In the genomic region with DNA sequence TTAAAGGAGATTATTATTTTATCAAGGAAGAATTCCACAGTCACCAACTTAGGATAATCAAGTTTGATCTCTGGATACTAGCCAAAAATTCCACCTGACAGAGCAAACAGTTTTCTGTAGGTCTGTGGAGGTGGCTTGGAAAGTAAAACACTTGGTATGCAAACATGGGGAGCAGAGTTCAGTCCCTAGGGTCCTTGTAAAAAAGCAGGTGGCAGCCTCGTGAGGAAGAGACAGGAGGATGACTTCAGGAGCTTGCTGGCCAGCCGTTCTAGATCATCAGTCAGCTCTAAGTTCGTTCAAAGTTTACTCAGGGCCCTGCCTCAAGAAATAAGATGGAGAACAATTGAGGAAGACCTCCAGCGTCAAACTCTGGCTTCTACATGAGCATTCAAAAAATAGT, we compare ENCODE assay signal across 19 mouse cellular contexts.
DNase-seq lines count a peak whose midpoint lies in the region; ATAC-seq and TF ChIP-seq lines count a peak whose summit lies in the region.
"Had no signal": no experiment of that assay in that cellular context is flagged by ENCODE, and none has a peak within 500 bp of the region (broad histone marks: within the 10 kb centered on the region; RNA-seq: fewer than 3 reads in every experiment).

No protein-coding gene starts in this region.

- no peaks in the 10 kb centered on the region for H3K36me3 ChIP-seq in CH12.LX (replicated peaks in 1 of 2; ENCODE audit: control insufficient read depth in 1 of 2, insufficient read depth in 1 of 2, low read length in 1 of 2)
- no peaks in the 10 kb centered on the region for H3K36me3 ChIP-seq in intestine, embryonic 16.5 days (ENCODE audit: control insufficient read depth, insufficient read depth, low read length)
- no peaks in the 10 kb centered on the region for H3K36me3 ChIP-seq in stomach, postnatal 0 days (ENCODE audit: control insufficient read depth, insufficient read depth, low read length)
- H3K36me3 ChIP-seq: forebrain, embryonic 15.5 days; hindbrain, embryonic 12.5 days; hindbrain, embryonic 15.5 days had no signal

- H3K79me2 ChIP-seq in CH12.LX (replicated peaks; ENCODE audit: control insufficient read depth, extremely low read depth, insufficient read depth, poor library complexity, severe bottlenecking) = no peaks in the 10 kb centered on the region

- TF ChIP-seq POLR2A in CH12.LX (IDR thresholded peaks at IDR 0.05; ENCODE audit: low read depth, low read length) = no peak

- in situ Hi-C loops in CH12.LX (cut with MboI; ENCODE audit: low pct_ligation_motif_present, low pct_unique_long_range_greater_than_20kb, low sequenced_read_pairs) = no loop called here

- H3K4me1 ChIP-seq in CH12.LX (ENCODE audit: control insufficient read depth in 1 of 2, insufficient read depth in 2 of 2) = peaks cover 0 to 13% of the 10 kb centered on the region in 2 experiments; a peak in 2 of 4 replicates
- 0 out of 2 replicates have a peak, but pooled peaks cover 2% of the 10 kb centered on the region for H3K4me1 ChIP-seq in intestine, embryonic 16.5 days (ENCODE audit: control insufficient read depth, insufficient read depth, low read length)
- H3K4me1 ChIP-seq in stomach, postnatal 0 days (replicated peaks; ENCODE audit: control insufficient read depth, insufficient read depth) = no peaks in the 10 kb centered on the region
- H3K4me1 ChIP-seq: hindbrain, embryonic 12.5 days; hindbrain, embryonic 15.5 days had no signal

- peak; percentile 16 for DNase-seq in heart, adult 11 months
- no peak for DNase-seq in heart, adult 8-10 months (ENCODE audit: low spot score)
- peak; percentile 81 for DNase-seq in CH12.LX (ENCODE audit: extremely low read depth)
- DNase-seq in stomach, postnatal 0 days (ENCODE audit: low spot score) = no peak
- no peak for DNase-seq in embryo, embryonic 11 days
- DNase-seq: adrenal gland, adult 2 months; adrenal gland, postnatal 14 days; B cell, adult 2 months; cerebellum, adult 11 months; cerebellum, adult 2 months; cerebellum, adult 9-11 months; cerebellum, postnatal 25 days; gastrocnemius, postnatal 25 days; heart, adult 2 months had no signal

- no peak for TF ChIP-seq CTCF in CH12.LX (conservative IDR thresholded peaks at IDR 0.05 in 1 of 2, IDR thresholded peaks at IDR 0.05 in 1 of 2; ENCODE audit: low read depth in 2 of 2, low read length in 2 of 2)
- TF ChIP-seq CTCF in stomach, postnatal 0 days (IDR thresholded peaks at IDR 0.05; ENCODE audit: low read depth) = no peak

- ATAC-seq in intestine, embryonic 16.5 days = peak; percentile 55; the same call in 1 of the 2 replicates
- ATAC-seq in stomach, postnatal 0 days (ENCODE audit: low FRiP score, low TSS enrichment) = no peak

- no peak overlapping the region; the same call in 1 of the 2 replicates for H3K4me2 ChIP-seq in CH12.LX (ENCODE audit: insufficient read depth, low read depth, poor library complexity, severe bottlenecking)
- no peak overlapping the region for H3K4me2 ChIP-seq in intestine, embryonic 16.5 days (ENCODE audit: low read depth, low read length)
- H3K4me2 ChIP-seq in stomach, postnatal 0 days (replicated peaks; ENCODE audit: low read depth) = no peak overlapping the region
- H3K4me2 ChIP-seq: forebrain, embryonic 15.5 days; heart, embryonic 11.5 days; hindbrain, embryonic 12.5 days; hindbrain, embryonic 15.5 days had no signal

- H3K27me3 ChIP-seq in CH12.LX (replicated peaks) = no peaks in the 10 kb centered on the region
- no peaks in the 10 kb centered on the region for H3K27me3 ChIP-seq in intestine, embryonic 16.5 days (replicated peaks; ENCODE audit: control insufficient read depth, insufficient read depth, low read length)
- no peaks in the 10 kb centered on the region for H3K27me3 ChIP-seq in stomach, postnatal 0 days (ENCODE audit: control insufficient read depth, insufficient read depth, low read length)
- H3K27me3 ChIP-seq: forebrain, embryonic 15.5 days; hindbrain, embryonic 12.5 days; hindbrain, embryonic 15.5 days had no signal

- no peaks in the 10 kb centered on the region for H3K9me3 ChIP-seq in CH12.LX (replicated peaks; ENCODE audit: low read length)
- no peaks in the 10 kb centered on the region for H3K9me3 ChIP-seq in intestine, embryonic 16.5 days (ENCODE audit: control insufficient read depth, low read length)
- no peaks in the 10 kb centered on the region for H3K9me3 ChIP-seq in stomach, postnatal 0 days (ENCODE audit: control insufficient read depth, low read length)
- H3K9me3 ChIP-seq: forebrain, embryonic 15.5 days; hindbrain, embryonic 12.5 days; hindbrain, embryonic 15.5 days had no signal

- TF ChIP-seq EP300 in CH12.LX (IDR thresholded peaks at IDR 0.05; ENCODE audit: low read length) = no peak; the same call in 1 of the 2 replicates
- no peak for TF ChIP-seq EP300 in stomach, postnatal 0 days (optimal IDR thresholded peaks at IDR 0.05)

- no peak overlapping the region for H3K4me3 ChIP-seq in CH12.LX (replicated peaks in 1 of 3; ENCODE audit: low read depth in 2 of 3, low read length in 2 of 3, poor library complexity in 1 of 3)
- no peak overlapping the region for H3K4me3 ChIP-seq in intestine, embryonic 16.5 days (ENCODE audit: low read length)
- H3K4me3 ChIP-seq in stomach, postnatal 0 days (ENCODE audit: low read depth, low read length) = no peak overlapping the region
- H3K4me3 ChIP-seq: forebrain, embryonic 15.5 days; heart, adult 2 months; hindbrain, embryonic 12.5 days; hindbrain, embryonic 15.5 days had no signal

- 60% methylated on average over 4 of the region's 4 CpGs for WGBS in intestine, embryonic 16.5 days
- 58% methylated on average over 4 of the region's 4 CpGs for WGBS in stomach, postnatal 0 days

- dilution Hi-C loops in CH12.LX (cut with MboI; ENCODE audit: extremely low pct_ligation_motif_present, extremely low pct_unique_long_range_greater_than_20kb, low sequenced_read_pairs) = no loop called here

- H3K9ac ChIP-seq in CH12.LX (ENCODE audit: insufficient read depth, low read depth) = no peak overlapping the region
- no peak overlapping the region for H3K9ac ChIP-seq in intestine, embryonic 16.5 days (ENCODE audit: low read depth, low read length)
- no peak overlapping the region for H3K9ac ChIP-seq in stomach, postnatal 0 days (ENCODE audit: low read length)
- H3K9ac ChIP-seq: forebrain, embryonic 15.5 days; hindbrain, embryonic 12.5 days; hindbrain, embryonic 15.5 days had no signal

- no peak for TF ChIP-seq RAD21 in CH12.LX (IDR thresholded peaks at IDR 0.05; ENCODE audit: low read depth, low read length)

- no peak overlapping the region for H3K27ac ChIP-seq in CH12.LX (ENCODE audit: insufficient read depth, low read depth)
- no peak overlapping the region for H3K27ac ChIP-seq in intestine, embryonic 16.5 days (ENCODE audit: low read length)
- no peak overlapping the region for H3K27ac ChIP-seq in stomach, postnatal 0 days (replicated peaks)
- H3K27ac ChIP-seq: forebrain, embryonic 15.5 days; heart, adult 2 months; hindbrain, embryonic 12.5 days; hindbrain, embryonic 15.5 days had no signal

TF ChIP-seq in CH12.LX, 34 proteins besides CTCF, POLR2A, EP300 and RAD21:
- TF ChIP-seq ZNF384 (IDR thresholded peaks at IDR 0.05; ENCODE audit: low read depth, low read length) = no peak
- no peak for TF ChIP-seq IRF4 (IDR thresholded peaks at IDR 0.05; ENCODE audit: low read depth, low read length)
- peak; percentile 42; the same call in 1 of the 2 replicates for TF ChIP-seq BHLHE40 (IDR thresholded peaks at IDR 0.05; ENCODE audit: low read depth, low read length)
- TF ChIP-seq ZKSCAN1 (IDR thresholded peaks at IDR 0.05; ENCODE audit: borderline replicate concordance, low read depth, low read length) = no peak
- TF ChIP-seq ETS1 (conservative IDR thresholded peaks at IDR 0.05; ENCODE audit: low read depth, low read length) = 0 out of 2 replicates have a peak, but pooled peaks have one; percentile 8
- no peak for TF ChIP-seq USF2 (conservative IDR thresholded peaks at IDR 0.05; ENCODE audit: low read depth, low read length)
- no peak for TF ChIP-seq RCOR1 (conservative IDR thresholded peaks at IDR 0.05; ENCODE audit: low read depth, low read length)
- no peak for TF ChIP-seq CHD1 (IDR thresholded peaks at IDR 0.05; ENCODE audit: low read depth, low read length)

Comparison
In these comparisons a context has a peak if more than half of its experiments do, and no peak if none do; other contexts are left out.
1. DNase-seq: peak in heart, adult 11 months (single experiment) and CH12.LX (single experiment); none in heart, adult 8-10 months (single experiment), stomach, postnatal 0 days (single experiment) and embryo, embryonic 11 days (single experiment).